Mouse (Mus musculus) gonadal fat pad, adult 2 months (tissue): ENCODE measurements around the gene F2r. TPM values are rescaled to one million over a fixed set of nuclear protein-coding genes. Genes with fewer than 3 reads are reported as not detected.

ENCODE experiments used
- DNase-seq: peaks from one replicate; pipeline ENCODE4 v3.0.0-alpha.2; 2012; ENCODE audit warnings: low read depth
- polyA plus RNA-seq: library from polyadenylated mRNA; depleted of rRNA; stranded (reverse); fragments of >200 nt; gene quantifications from 2 replicates; pipeline ENCODE4 v1.2.3, GENCODE M21; 2012

Gene F2r
- polyA plus RNA-seq, 1 experiment: 6.2 TPM

- DNase-seq: no peak
Measured at GRCm38 (mm10) chr13:95595921-95596320, 22.4 kb downstream of the F2r start.

- DNase-seq: no peak
Measured at GRCm38 (mm10) chr13:95595411-95595810, 22.9 kb downstream of the F2r start.

- no peak for DNase-seq
Measured at GRCm38 (mm10) chr13:95592860-95593259, 25.4 kb downstream of the F2r start.

- no peak for DNase-seq
Measured at GRCm38 (mm10) chr13:95591606-95592005, 26.7 kb downstream of the F2r start.

GRCm38 (mm10) chr13:95587628-95588027 is 30.7 kb downstream of the F2r start:
- DNase-seq: no peak

- DNase-seq: no peak
Measured at GRCm38 (mm10) chr13:95584898-95585297, 33.4 kb downstream of the F2r start.

- DNase-seq: no peak
Measured at GRCm38 (mm10) chr13:95583237-95584189, 34.8 kb downstream of the F2r start.

- DNase-seq: no peak
Measured at GRCm38 (mm10) chr13:95581850-95582249, 36.4 kb downstream of the F2r start.

GRCm38 (mm10) chr13:95578016-95578697 is 40.1 kb downstream of the F2r start:
- no peak for DNase-seq

GRCm38 (mm10) chr13:95570877-95571276 is 47.4 kb downstream of the F2r start:
- DNase-seq: no peak

- no peak for DNase-seq
Measured at GRCm38 (mm10) chr13:95569326-95569725, 49.0 kb downstream of the F2r start.

GRCm38 (mm10) chr13:95568336-95568735 is 50.0 kb downstream of the F2r start:
- DNase-seq: no peak

- no peak for DNase-seq
Measured at GRCm38 (mm10) chr13:95566841-95567551, 51.3 kb downstream of the F2r start.

GRCm38 (mm10) chr13:95563693-95564092 is 54.6 kb downstream of the F2r start:
- no peak for DNase-seq

GRCm38 (mm10) chr13:95563066-95563610 is 55.1 kb downstream of the F2r start:
- DNase-seq: no peak

- no peak for DNase-seq
Measured at GRCm38 (mm10) chr13:95557326-95557725, 61.0 kb downstream of the F2r start.

GRCm38 (mm10) chr13:95553885-95554492 is 64.3 kb downstream of the F2r start:
- DNase-seq: no peak
